Mouse (Mus musculus): ENCODE data around the gene Yap1. TPM values are rescaled to one million over a fixed set of nuclear protein-coding genes. Genes with fewer than 3 reads are reported as not detected.

The Yap1 gene
- 7.2 and 8.2 TPM in 2 replicates for polyA plus RNA-seq (2012; rRNA removed)

GRCm38 (mm10) chr9:8004370-8004991, at the start of gene Yap1:
Gene Yap1, minus strand, starts transcription at chr9:8004596.

DNA sequence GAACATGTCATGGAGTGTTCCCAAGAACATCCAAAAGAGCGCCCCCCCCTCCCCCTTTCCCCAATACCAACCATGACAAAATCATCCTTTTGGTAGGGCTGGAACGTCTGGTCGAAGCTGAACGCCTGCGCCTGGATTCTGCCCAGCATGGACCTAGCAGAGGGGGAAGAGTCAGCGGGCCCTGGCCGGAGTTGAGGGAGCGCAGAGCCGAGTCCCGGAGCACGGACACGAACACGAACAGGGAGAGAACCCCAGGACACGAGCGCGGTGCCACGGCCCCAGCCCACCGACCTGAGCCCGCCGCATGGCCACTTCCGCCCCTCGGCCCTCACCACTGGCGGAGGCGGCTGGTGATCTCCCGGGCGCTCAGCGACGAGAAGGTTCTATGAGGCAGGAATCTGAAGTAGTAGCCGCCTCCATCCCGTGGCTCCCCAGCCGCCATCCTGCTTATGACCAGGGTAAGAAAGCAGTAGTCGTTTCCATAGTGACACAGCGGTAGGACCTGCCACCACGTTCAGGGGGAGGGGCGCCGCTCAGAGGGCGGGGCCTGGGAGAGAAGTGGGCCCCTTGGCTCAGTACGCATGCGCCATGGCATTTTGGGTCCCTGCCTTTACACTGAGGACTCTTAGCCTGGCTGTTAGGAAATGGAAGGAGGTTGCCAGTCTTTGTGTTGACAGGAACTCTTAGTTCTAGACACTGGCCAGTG, 38.1 kb upstream of the Yap1 start, which contains the start of gene Cfap300:
TSS of gene Cfap300 (minus strand) at position 486 of the 706 bp plus-strand sequence.

Other genes starting within 250 kb of the Yap1 start
- gene Tmem123, start 240.6 kb downstream of the Yap1 start, polyA plus RNA-seq (2012; rRNA removed), result 17.6 and 18.1 TPM in 2 replicates
- gene Birc2, start 167.5 kb downstream of the Yap1 start, polyA plus RNA-seq (2012; rRNA removed), result 36.3 and 38.5 TPM in 2 replicates
- 1.8 and 2.0 TPM in 2 replicates for gene Birc3, start 131.4 kb downstream of the Yap1 start, polyA plus RNA-seq (2012; rRNA removed)
- gene Cfap300, start 38.2 kb upstream of the Yap1 start, polyA plus RNA-seq (2012; rRNA removed), result 11.3 and 12.9 TPM in 2 replicates
- gene Cep126, start 129.7 kb upstream of the Yap1 start, polyA plus RNA-seq (2012; rRNA removed), result 9.6 and 10.2 TPM in 2 replicates

All from central nervous system, embryonic 18 days (tissue).